Mouse (Mus musculus) layer of hippocampus, adult 2 months (tissue): ENCODE measurements around the gene Car10. TPM values are rescaled to one million over a fixed set of nuclear protein-coding genes. Genes with fewer than 3 reads are reported as not detected.
A peak's percentile ranks its signal among the peaks of the same experiment; 100 is the strongest.

Experiments
- DNase-seq, 2 experiments: peaks; one replicate each; pipeline ENCODE4 v3.0.0; 2022; ENCODE audit warnings: low spot score in 2 of 2
- H3K27ac ChIP-seq: fragments of 200-600 bp; 2 replicates; pipeline ENCODE4 v1.8.1; 2022
- H3K4me3 ChIP-seq: fragments of 200-600 bp; 2 replicates; pipeline ENCODE4 v1.8.1; 2022; ENCODE audit warnings: mild to moderate bottlenecking
- CTCF ChIP-seq: fragments of 200-600 bp; conservative IDR thresholded peaks from 2 replicates; pipeline ENCODE4 v1.8.1; 2022; ENCODE audit warnings: antibody characterized with exemption, mild to moderate bottlenecking, moderate library complexity
- total RNA-seq, 2 experiments: library from RNA; stranded (reverse); gene quantifications; 2 replicates each; pipeline ENCODE4 v1.2.3; 2021

Gene Car10
- total RNA-seq, 2 experiments from 2014 or later, result 32.5 to 32.9 TPM

DNA sequence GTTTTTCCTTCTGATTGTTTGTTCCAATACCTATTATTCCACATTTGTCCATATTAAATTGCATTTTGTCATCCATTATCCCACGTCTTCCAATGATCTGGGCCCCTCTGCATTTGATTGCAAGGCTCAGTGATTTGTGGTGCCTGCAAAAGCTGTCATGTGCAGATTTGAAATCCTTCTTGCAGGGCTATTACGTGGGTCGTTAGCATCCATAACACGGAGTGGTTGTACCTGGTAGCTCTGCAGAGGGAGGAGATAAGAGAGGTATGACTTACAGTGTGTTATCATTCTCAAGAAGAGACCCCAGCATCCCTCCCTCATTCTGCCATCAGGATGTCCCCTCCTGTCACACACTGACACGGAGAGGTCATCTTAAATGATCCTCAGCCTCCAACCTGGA, 451.1 kb downstream of the Car10 start:
- TF ChIP-seq CTCF, result no peak
- H3K4me3 ChIP-seq, result no peak overlapping the region
- DNase-seq, result no peak
- H3K27ac ChIP-seq, result no peak overlapping the region

DNA sequence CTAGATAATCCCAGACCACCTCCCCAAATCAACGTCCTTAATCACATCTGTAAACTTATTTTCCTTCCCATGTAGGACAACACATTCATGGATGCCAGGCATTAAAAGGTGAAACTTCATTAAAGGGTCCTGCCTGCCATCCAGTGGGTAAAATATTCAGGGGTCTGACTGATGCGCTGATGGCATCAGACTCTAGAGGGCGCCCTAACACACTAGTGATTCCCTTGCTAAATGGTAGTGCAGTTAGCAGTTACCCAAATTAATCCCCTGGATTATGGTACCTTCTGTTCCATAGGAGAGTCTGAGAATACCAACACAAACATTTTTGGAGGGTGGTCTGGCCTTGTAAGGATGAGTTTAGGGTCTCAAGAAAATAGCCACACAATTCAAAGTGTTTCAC, 453.1 kb downstream of the Car10 start:
- DNase-seq, result peak; percentile 25 to 69
- peak; percentile 92 for TF ChIP-seq CTCF
- Histone ChIP-seq H3K27ac (no peak overlapping the region), H3K4me3 (no peak overlapping the region)

DNA sequence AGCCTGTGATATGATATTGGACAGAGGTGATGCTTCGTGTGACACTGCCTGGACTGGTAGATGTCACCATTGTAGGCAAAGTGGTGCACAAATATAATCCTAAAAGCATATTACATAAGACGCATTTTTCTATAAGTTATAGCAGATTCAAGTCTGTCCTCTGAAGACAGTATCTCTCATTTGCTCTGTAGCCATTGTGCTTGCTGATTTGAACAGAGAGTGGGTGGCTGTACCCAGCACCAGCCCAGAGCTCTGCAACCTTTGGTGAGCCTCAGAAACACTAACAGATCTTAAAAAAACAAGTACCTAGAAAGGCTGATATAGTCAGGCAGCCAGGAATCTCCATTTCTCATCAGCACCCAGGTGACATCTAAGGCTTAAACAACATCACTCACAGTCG, 461.3 kb downstream of the Car10 start:
- Histone ChIP-seq H3K4me3 (no peak overlapping the region), H3K27ac (no peak overlapping the region)
- no peak for TF ChIP-seq CTCF
- no peak for DNase-seq

DNA sequence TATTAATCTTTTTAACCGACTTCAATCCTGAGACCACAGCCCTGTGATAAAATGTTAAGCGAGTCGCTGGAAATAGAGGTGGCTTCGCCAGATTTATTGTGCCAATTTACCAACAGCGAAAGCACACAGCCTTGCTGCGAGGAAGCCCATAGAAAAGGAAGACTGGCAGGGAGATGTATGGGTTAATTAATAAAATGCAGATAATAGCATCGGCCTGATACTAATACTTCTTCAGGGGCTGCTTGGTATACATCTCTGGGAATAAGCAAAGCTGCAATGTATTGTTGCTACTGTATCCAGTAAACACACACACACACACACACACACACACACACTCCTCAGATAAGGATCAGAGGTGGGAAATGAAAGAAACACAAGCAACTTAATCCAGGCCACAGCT, 462.7 kb downstream of the Car10 start:
- Histone ChIP-seq H3K4me3 (no peak overlapping the region), H3K27ac (no peak overlapping the region)
- DNase-seq, result no peak
- TF ChIP-seq CTCF, result no peak

DNA sequence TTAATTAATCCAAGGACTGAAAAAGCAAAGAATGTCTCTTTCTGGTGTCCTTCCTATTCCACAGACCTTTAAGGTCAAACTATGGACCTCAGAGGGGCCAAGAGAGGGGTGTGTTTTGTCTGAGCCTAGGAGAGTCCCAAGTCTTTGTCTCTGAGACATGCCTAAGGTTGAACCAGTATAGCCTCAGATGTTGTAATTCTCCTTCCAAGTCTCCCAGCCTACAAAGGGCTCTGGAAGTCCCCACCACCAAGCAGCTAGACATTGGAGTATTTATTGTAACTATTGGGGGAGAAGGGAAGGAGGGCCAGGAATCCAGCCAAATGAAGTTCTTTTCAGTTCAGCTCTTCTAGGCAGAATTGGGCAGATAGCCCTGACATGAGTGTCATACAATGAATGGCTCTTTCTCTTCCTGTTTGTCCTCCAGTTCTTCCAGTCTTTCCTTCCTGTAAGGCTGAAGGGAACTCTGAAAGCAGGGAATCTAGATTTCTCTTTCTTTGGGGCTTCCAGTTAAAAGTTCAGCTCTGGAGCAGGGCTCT, 464.6 kb downstream of the Car10 start:
- H3K27ac ChIP-seq, result no peak overlapping the region
- TF ChIP-seq CTCF, result no peak
- DNase-seq, result no peak

DNA sequence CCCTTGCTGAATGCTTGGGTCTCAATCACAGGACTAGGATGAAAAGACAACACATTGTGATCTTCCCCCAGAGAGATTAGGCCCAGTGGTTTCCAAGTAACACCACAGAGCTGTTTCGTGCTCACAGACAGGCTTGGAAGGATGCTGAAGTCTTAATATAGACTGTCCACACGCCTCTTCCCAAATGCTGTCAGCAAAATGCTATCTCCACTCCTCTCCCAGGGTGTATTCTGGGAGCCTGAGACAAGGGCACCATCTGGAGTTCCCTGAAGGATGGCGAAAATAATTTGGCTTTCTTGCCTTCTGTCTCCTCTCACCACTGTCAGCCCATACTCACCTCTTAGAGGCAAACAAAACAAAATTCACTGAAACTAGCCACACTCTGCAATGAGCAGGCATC, 467.9 kb downstream of the Car10 start:
- peak overlapping the region; percentile 75 for H3K27ac ChIP-seq
- no peak for TF ChIP-seq CTCF
- DNase-seq, result peak; percentile 36 to 70

More for the DNA sequence above, 464.6 kb downstream of the Car10 start:
- H3K4me3 ChIP-seq, result no peak overlapping the region

DNA sequence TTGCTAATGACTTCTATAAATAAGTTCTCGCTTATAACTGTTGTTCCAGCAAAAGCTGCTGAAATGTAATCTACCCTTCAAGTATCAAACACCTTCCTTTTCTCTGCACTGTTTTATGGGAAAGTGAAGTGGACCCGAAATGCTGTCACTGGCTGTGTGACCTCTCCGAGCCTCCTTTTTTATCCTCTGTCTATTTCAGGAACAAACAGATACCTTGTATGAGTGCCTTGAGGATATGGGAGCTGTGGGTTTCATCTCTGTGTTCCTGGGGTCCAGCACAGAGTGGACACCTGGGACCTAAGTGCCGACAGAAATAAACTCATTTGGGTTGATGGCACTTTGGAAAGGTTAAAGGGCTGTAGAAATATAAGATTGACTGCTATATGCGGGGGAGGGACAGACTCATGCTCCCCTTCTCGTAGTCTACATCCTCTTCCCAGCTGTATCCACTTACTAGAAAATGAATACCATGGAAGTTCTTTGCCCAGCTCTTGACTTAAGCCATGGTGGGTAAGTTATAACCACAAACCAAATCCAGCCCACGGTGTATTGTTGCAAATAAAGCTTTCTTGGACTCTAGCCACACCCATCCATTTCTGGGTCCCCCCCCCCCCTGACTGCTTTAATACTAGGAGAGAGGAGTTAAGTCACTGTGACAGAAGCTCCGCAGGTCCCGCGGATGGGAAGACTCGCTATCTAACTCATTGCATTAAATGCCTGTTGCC, 474.3 kb downstream of the Car10 start:
- no peak for DNase-seq
- H3K27ac ChIP-seq, result 0 out of 2 replicates have a peak overlapping the region, but pooled peaks have one; percentile 55
- no peak for TF ChIP-seq CTCF
- H3K4me3 ChIP-seq, result no peak overlapping the region

More for the DNA sequence above, 467.9 kb downstream of the Car10 start:
- H3K4me3 ChIP-seq, result no peak overlapping the region

DNA sequence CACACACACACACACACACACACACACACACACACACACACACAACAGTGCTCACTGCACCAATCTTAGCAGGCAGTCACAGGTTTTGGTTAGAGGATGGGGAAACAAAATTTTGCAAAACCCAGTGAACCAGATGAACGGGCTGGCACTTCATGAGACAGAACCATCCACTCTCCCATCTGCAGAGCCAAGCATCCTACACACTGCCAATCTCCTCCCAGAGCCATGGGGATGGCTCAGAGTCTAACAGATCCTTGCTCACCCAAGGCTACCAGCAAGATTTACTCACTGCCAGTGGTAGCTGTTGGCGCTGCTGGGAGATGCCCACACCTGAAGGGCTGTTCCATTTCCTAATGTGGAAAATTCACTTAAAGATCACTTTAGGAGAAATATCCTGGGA, 479.6 kb downstream of the Car10 start:
- Histone ChIP-seq H3K27ac (peak overlapping the region; percentile 72; the same call in 1 of the 2 replicates), H3K4me3 (no peak overlapping the region)
- DNase-seq, result peak; percentile 60 to 75
- no peak for TF ChIP-seq CTCF

DNA sequence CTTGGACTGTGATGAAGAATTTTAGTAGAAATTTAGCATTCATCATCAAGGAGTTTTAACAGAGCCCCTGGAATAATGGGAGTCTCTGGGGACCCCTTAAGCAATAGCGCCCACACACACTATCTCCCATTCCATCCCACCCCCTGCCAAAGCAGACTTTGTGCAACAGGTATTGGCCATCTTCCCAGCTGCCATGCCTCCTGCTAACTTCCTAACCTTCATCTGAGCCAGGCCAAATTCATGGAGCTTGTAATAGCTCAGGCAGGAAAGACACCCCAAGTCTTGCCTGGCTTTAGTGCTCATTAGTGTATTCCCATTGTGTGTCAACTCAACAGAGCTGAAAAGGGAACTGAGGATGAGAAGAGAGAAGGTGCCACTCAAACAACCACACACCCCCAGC, 481.8 kb downstream of the Car10 start:
- Histone ChIP-seq H3K4me3 (no peak overlapping the region), H3K27ac (0 out of 2 replicates have a peak overlapping the region, but pooled peaks have one; percentile 4)
- TF ChIP-seq CTCF, result no peak
- no peak for DNase-seq

DNA sequence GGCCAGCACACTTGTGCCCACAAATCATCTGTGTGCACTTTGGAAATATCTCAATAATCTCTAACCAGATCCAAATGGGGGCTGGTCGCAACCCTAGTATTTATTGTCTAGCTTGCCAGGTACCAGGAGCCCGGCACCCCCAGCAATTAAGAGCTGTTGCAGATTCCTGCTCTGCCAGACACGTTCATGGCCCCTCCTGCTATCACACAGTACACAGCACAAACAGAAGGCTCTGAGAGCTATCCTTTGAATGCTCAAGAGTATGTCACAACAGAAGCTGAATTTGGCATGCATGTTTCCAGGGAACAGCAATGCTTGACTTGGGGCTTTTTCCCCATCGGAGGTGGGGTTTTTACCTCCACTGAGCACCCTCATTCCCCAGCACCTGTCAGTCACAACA, 483.5 kb downstream of the Car10 start:
- peak; percentile 44 to 65 for DNase-seq
- Histone ChIP-seq H3K4me3 (no peak overlapping the region), H3K27ac (peak overlapping the region; percentile 69)
- no peak for TF ChIP-seq CTCF

DNA sequence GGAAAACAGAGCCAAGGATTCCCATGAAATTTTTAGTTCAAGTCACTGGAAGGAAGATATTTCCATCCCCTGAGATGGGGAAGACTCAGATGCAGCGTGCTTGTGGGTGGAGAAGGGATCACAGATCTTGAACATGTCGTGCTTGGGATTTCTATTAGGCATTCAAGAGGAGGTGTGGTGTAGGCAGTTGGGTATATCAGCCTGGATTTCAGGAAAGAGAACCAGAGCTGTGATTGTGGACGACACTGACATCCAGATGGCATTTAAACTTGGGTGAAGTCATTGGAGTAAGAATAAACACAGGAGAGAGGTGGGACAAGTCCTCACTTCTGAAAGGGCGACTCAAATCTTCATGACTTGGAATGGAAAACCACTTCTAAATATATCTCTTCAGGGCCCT, 490.0 kb downstream of the Car10 start:
- Histone ChIP-seq H3K27ac (no peak overlapping the region), H3K4me3 (no peak overlapping the region)
- no peak for DNase-seq
- no peak for TF ChIP-seq CTCF

DNA sequence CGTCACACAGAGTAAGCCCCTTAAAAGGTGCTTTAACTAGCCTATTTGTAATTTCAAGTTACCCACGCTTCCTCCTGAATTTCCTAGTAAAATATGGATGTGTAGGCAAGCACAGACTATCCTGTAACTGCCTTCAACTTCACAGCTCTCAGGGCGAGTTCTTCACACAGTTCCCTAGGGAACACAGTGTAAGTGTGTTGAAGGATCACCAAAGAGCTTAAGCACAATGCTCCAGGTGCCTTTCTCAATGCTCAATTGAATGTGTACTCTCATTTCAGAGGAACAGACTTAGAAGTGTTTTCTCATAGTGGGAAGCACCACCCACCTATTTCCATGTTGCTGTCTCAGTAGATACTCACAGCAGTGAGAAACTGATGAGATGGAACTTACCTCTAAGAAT, 492.8 kb downstream of the Car10 start:
- Histone ChIP-seq H3K27ac (no peak overlapping the region), H3K4me3 (no peak overlapping the region)
- DNase-seq, result no peak
- no peak for TF ChIP-seq CTCF

DNA sequence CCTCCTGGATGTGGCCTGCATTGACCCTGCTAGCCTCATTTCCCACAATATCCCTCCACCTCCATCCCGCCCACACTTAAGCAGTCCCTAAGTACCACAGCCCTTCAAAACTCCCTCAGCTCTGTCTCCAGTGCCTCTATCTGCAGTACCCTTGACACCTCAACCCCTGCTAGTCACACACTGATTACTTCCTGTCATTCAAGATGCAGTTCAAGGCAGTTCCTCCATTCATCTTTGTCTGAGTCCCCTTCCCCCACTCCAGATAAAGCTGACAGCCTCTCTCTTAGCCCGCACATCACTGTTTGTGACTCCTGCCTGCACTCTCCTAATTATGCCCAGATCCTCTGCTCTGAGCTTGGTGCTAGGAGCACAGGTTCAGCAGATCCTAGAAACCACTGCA, 496.2 kb downstream of the Car10 start:
- Histone ChIP-seq H3K4me3 (no peak overlapping the region), H3K27ac (no peak overlapping the region)
- no peak for DNase-seq
- no peak for TF ChIP-seq CTCF

DNA sequence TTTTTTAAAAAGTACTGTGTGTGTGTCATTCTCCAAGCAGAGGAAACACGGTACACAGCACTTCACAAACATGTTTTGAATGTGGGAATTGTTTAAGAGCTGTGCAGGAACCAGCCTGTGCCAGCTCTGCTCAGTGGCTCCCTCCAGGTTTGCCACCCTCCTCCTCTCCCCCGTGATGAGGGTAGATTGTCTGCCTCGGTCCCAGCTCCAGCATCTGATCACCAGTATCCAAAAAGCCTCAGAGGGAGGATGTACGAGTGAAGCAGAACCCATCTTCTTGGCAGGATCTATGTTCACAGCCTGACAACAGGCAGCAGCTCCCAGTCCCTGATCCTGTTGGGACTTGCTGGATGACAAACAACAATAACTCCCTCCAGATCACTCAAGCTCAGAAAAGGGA, 500.3 kb downstream of the Car10 start:
- TF ChIP-seq CTCF, result no peak
- Histone ChIP-seq H3K27ac (peak overlapping the region; percentile 23; the same call in 1 of the 2 replicates), H3K4me3 (no peak overlapping the region)
- peak in 1 of 2 experiments; percentile 18 for DNase-seq
